Comparison of ENCODE assay signal across 17 mouse cellular contexts in the genomic region with DNA sequence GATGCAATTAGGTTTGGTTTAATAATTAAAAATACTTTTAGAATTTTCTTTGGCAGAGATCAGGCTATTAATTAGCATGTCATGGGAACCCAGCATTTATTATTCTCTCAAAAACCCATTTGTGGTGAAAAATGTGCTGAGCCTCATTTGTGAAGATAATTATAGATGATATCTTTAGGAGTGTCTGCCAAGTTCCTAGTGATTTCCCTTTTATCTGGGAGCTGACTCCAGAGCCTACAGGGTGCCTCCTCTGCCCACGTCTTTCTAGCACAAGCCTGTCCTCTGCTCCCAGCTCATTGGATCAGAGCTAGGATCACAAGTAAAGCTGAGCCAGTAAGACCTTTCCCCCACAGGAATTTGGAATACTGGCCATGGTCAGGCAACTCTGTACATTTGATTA. TPM values are rescaled to one million over a fixed set of nuclear protein-coding genes. Genes with fewer than 3 reads are reported as not detected.
"Had no signal": no experiment of that assay in that cellular context is flagged by ENCODE, and none has a peak within 500 bp of the region (broad histone marks: within the 10 kb centered on the region; RNA-seq: fewer than 3 reads in every experiment).

No protein-coding gene starts in this region.

- ATAC-seq: liver, postnatal 0 days; midbrain, embryonic 15.5 days had no signal

- H3K9ac ChIP-seq: kidney, embryonic 15.5 days; limb, embryonic 12.5 days; liver, embryonic 13.5 days; liver, postnatal 0 days; lung, embryonic 15.5 days; midbrain, embryonic 15.5 days had no signal

- H3K4me3 ChIP-seq: kidney, embryonic 15.5 days; limb, embryonic 12.5 days; liver, embryonic 13.5 days; lung, embryonic 15.5 days; megakaryocyte, embryonic 14.5 days; midbrain, embryonic 15.5 days had no signal

- H3K36me3 ChIP-seq: kidney, embryonic 15.5 days; limb, embryonic 12.5 days; liver, embryonic 13.5 days; lung, embryonic 15.5 days; midbrain, embryonic 15.5 days had no signal

- H3K27me3 ChIP-seq: kidney, embryonic 15.5 days; limb, embryonic 12.5 days; liver, embryonic 13.5 days; lung, embryonic 15.5 days had no signal

- H3K4me1 ChIP-seq: kidney, embryonic 15.5 days; limb, embryonic 12.5 days; liver, embryonic 13.5 days; lung, embryonic 15.5 days; megakaryocyte, embryonic 14.5 days; midbrain, embryonic 15.5 days had no signal

- H3K27ac ChIP-seq: kidney, embryonic 15.5 days; limb, embryonic 12.5 days; liver, embryonic 13.5 days; lung, embryonic 15.5 days; macrophage; midbrain, embryonic 15.5 days had no signal

- H3K4me2 ChIP-seq: kidney, embryonic 15.5 days; limb, embryonic 12.5 days; liver, embryonic 13.5 days; lung, embryonic 15.5 days; midbrain, embryonic 11.5 days; midbrain, embryonic 15.5 days had no signal

- H3K9me3 ChIP-seq: kidney, embryonic 15.5 days; limb, embryonic 12.5 days; liver, embryonic 13.5 days; lung, embryonic 15.5 days; megakaryocyte, embryonic 14.5 days; midbrain, embryonic 15.5 days had no signal

- DNase-seq: kidney, postnatal 14 days; liver; liver, embryonic 13.5 days; liver, postnatal 0 days; lung, postnatal 14 days; right cerebral cortex, postnatal 14 days; thymus, adult 2 months; thymus, postnatal 25 days had no signal

RNA-seq across cellular contexts. Expression of a gene that starts 3.8 kb away (rescaled TPM):
- polyA plus RNA-seq: macrophage; spleen, adult 2 months; thymus, adult 2 months; urinary bladder, adult 2 months had no signal
